Mouse (Mus musculus) E14TG2a.4 (cell line): ENCODE measurements around the gene Supt6.
A peak's percentile ranks its signal among the peaks of the same experiment; 100 is the strongest.

Source experiments
- H3K27me3 ChIP-seq: 2 replicates; pipeline ENCODE4 v1.6.1; 2014; ENCODE audit warnings: low read length, control low read depth; ENCODE audit not compliant: insufficient read depth
- H3K36me3 ChIP-seq: 2 replicates; pipeline ENCODE4 v1.6.1; 2014; ENCODE audit warnings: low read length, control low read depth; ENCODE audit not compliant: insufficient read depth
- H3K4me1 ChIP-seq: replicated peaks from 2 replicates; pipeline ENCODE4 v1.6.1; 2014; ENCODE audit warnings: low read depth, low read length, control low read depth
- H3K4me3 ChIP-seq: replicated peaks from 2 replicates; pipeline ENCODE4 v1.5.1; 2014; ENCODE audit warnings: mild to moderate bottlenecking, low read length
- H3K9me3 ChIP-seq: 2 replicates; pipeline ENCODE4 v1.6.1; 2014; ENCODE audit warnings: low read length, control low read depth
- CTCF ChIP-seq: conservative IDR thresholded peaks from 2 replicates; pipeline ENCODE4 v1.5.1; 2014; ENCODE audit warnings: low read length
- NANOG ChIP-seq: IDR thresholded peaks from 2 replicates; pipeline ENCODE4 v1.6.1; 2014; ENCODE audit warnings: borderline replicate concordance, low read length, mixed read lengths
- POU5F1 ChIP-seq: IDR thresholded peaks from 2 replicates; pipeline ENCODE4 v1.6.1; 2014; ENCODE audit warnings: low read length, borderline replicate concordance

Supt6 gene

DNA sequence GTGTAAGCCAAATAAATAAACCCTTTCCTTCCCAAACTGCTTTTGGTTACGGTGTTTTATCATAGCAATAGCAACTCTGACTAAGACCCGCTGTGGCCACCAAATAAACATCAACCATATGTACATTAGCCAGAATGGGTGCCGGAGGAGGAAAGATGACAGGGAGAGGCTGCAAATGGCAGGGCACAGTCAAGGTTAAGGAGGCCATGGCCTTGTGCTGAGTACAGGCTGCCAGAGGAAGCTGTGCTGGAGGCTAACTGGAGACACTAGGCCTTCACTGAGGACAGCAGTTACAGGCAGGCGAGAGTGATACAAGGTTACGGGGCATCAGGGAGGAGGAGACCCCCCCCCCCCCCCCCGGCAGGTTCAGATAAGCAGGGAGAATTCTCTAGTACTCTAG is 35.9 kb downstream of the Supt6 start:
- TF ChIP-seq CTCF (no peak), NANOG (no peak), POU5F1 (no peak)
- H3K4me1 ChIP-seq = peaks cover 14% of the 10 kb centered on the region
- H3K4me3 ChIP-seq = no peak overlapping the region
- no peaks in the 10 kb centered on the region for H3K27me3 ChIP-seq
- no peaks in the 10 kb centered on the region for H3K9me3 ChIP-seq
- peaks cover 100% of the 10 kb centered on the region for H3K36me3 ChIP-seq

DNA sequence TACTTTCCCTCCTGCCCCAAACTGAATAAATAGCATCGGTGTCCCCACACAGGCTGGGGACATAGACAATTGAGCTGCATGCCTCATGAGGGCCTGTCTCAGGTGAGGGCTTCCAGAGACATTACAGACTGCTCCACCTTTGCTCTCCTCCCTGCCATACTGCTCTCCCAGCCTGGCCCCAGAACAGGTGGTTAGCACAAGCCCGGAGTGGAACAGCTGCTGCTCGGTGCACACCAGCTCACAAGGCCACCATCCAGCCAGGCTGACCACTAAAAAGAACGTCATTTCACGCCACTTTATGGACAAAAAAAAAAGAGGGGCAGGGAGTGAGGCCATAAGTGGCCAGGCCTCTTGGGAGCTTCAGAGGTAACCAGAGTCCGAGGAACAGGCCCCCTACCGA is 38.6 kb downstream of the Supt6 start:
- peaks cover 18% of the 10 kb centered on the region for H3K4me1 ChIP-seq
- no peaks in the 10 kb centered on the region for H3K27me3 ChIP-seq
- no peaks in the 10 kb centered on the region for H3K9me3 ChIP-seq
- no peak overlapping the region for H3K4me3 ChIP-seq
- H3K36me3 ChIP-seq = peaks cover 98% of the 10 kb centered on the region
- TF ChIP-seq CTCF (no peak), NANOG (no peak), POU5F1 (no peak)

DNA sequence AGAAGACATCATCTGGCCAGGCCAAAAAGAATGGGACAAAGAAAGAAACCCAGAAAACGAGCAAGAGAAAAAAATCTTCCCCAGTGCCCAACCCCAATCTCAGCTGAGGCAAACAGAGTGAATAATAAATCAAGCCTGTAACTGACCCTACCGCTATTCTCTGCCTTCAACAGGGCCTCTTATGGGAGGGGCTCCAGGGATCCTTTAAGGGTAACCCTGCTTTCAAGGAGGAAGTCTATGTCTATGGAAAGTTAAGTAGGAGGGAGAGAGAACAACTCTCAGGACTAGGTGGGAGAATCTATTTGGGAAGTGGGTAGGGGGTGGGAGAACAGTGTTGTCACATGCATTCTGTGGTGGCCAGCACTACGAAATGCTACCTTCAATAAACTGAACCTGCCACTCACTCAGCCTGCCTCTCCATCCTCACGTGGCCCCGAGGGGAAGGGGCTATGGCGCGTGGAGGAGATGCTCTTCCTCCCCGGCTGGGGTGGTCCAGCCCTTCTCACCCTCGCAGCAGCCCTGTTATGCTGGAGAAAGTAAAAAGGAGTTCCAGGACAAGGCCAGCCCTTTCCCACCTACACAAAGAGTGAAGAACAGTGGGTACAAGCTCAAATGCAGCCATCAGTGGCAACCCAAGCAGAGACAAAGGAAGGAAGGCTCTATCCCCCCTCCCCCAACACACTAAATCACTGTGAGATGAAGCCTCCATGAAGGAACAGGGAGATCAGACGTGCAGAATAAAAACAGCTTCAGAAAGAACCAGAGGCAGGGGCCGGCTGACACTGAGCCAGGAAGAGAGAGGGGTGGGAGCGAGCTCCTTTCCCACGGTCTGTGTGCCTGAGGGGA is 40.2 kb downstream of the Supt6 start:
- TF ChIP-seq POU5F1 = no peak
- no peak for TF ChIP-seq NANOG
- TF ChIP-seq CTCF = no peak
- Histone ChIP-seq H3K4me1 (peaks cover 18% of the 10 kb centered on the region), H3K9me3 (no peaks in the 10 kb centered on the region), H3K36me3 (peaks cover 87% of the 10 kb centered on the region), H3K4me3 (no peak overlapping the region), H3K27me3 (no peaks in the 10 kb centered on the region)

DNA sequence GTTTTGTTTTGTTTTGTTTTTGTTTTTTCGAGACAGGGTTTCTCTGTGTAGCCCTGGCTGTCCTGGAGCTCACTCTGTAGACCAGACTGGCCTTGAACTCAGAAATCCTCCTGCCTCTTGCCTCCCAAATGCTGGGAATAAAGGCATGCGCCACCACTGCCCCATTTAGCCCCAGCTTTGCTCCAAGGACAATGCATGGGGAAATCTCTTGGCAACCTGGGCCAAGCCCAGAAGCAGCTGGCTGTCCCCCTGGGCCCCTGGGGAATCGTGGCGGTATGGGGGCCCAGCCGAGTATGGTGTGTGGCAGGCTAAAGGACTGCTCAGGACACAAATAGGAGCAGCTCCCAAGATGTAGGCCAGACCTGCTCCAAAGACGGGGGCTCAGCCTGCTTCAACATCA is 41.5 kb downstream of the Supt6 start:
- Histone ChIP-seq H3K4me3 (no peak overlapping the region), H3K27me3 (no peaks in the 10 kb centered on the region), H3K36me3 (peaks cover 74% of the 10 kb centered on the region), H3K4me1 (peaks cover 18% of the 10 kb centered on the region), H3K9me3 (no peaks in the 10 kb centered on the region)
- no peak for TF ChIP-seq CTCF
- TF ChIP-seq POU5F1 = no peak
- TF ChIP-seq NANOG = no peak

DNA sequence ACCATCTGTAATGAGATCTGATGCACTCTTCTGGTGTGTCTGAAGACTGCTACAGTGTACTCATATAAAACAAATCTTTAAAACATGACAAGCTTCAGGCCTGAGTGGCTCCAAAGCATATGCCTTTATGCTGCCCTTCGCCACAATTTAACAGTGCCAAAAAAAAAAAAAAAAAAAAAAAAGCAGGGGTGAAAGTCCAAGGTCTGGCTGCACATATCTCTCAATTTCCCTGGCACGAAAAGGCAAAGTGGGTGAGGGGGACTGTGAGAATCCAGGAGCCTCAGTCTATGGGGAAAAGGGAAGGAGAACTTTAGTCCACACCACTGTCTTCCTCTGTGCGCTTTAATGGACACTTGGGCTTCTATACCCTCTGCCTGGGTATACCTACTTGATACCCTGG is 43.4 kb downstream of the Supt6 start:
- Histone ChIP-seq H3K9me3 (no peaks in the 10 kb centered on the region), H3K4me3 (no peak overlapping the region)

DNA sequence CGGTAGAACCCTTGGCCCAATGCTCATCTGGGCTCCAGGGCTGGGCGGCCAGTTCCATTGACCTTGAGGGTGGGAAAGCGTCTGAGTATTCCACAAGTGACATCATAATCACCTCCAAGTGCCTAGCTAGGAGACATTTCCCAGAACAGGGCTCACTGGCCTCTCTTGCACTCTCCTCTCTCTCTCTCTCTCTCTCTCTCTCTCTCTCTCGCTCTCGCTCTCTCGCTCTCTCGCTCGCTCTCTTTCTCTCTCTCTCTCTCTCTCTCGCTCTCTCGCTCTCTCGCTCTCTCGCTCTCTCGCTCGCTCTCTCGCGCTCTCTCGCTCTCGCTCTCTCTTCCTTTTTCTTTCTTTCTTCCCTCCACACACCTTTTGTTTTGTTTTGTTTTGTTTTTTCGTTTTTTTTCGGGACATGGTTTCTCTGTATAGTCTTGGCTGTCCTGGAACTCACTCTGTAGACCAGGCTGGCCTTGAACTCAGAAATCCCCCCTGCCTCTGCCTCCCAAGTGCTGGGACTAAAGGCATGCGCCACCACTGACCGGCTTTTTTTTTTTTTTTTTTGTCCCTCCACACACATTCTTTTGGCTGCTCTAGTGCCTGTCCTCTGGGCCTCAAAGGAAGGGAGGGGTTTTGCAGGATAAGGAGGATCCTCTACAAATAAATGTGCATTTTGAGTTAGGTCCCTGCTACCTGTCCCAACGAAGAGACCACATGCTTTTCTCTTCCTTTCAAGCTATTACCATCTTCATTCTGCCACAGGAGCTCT is 50.5 kb downstream of the Supt6 start:
- H3K4me1 ChIP-seq = peaks cover 37% of the 10 kb centered on the region
- peaks cover 28% of the 10 kb centered on the region for H3K36me3 ChIP-seq
- TF ChIP-seq CTCF = no peak
- TF ChIP-seq POU5F1 = no peak
- no peak for TF ChIP-seq NANOG

More for the DNA sequence above, 43.4 kb downstream of the Supt6 start:
- TF ChIP-seq NANOG (no peak), CTCF (no peak), POU5F1 (no peak)
- Histone ChIP-seq H3K27me3 (no peaks in the 10 kb centered on the region), H3K36me3 (peaks cover 55% of the 10 kb centered on the region), H3K4me1 (peaks cover 18% of the 10 kb centered on the region)

DNA sequence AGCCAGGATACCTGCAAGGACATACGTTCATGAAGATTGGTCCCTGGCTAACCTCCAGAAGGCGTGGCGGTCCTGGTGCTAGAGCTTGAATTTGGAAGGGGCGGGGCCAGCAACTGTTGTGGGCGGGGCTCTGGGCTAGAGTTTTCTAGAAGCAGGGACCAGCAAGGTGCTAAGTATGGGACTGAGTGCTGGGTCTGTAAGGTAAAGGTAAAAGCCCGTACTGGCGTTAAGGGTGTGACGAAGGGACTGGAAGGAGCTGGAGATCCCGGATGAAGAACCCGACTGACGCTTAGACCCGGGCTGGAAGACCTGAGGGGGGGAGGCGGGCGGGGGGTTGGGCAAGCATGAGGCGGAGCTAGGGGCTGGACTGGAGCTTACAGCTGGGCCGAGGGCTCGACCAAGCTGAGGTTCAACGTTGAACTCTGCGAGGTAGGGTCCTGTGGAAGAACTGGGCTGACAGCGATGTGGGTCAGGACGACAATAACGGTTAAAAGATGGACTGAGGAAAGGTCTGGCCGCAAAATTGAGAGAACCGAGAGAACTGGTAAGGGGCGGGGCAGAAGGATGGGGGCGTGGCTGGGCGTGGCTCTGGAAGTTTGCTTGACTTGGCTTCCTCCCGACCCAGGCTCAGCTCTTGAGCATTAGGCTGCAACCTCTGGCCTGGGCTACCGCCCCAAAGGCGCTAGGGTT is 51.2 kb downstream of the Supt6 start:
- Histone ChIP-seq H3K9me3 (no peaks in the 10 kb centered on the region), H3K36me3 (peaks cover 29% of the 10 kb centered on the region), H3K4me1 (peaks cover 45% of the 10 kb centered on the region), H3K27me3 (no peaks in the 10 kb centered on the region), H3K4me3 (peak overlapping the region; percentile 83)
- TF ChIP-seq POU5F1 = no peak
- TF ChIP-seq CTCF = no peak
- TF ChIP-seq NANOG = no peak

More for the DNA sequence above, 50.5 kb downstream of the Supt6 start:
- peak overlapping the region; percentile 83 for H3K4me3 ChIP-seq
- no peaks in the 10 kb centered on the region for H3K27me3 ChIP-seq
- H3K9me3 ChIP-seq = no peaks in the 10 kb centered on the region

DNA sequence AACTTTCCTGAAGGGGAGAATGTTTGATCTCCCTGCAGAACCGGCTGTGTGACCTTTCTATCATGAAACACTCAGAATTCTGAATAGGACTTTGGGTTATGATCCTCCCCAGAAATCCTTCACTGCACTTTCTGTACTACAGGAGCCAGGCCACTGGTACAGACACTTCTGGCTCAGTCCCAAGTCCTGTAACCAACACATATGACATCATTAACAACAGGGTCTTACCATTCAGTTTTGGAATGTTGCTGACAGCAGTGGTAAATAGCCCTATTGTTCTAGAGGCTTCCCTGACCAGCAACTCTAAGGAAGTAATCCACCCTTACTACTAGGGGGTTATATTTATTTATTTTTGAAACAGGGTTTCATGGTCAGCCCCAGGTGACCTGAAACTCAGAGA is 52.7 kb downstream of the Supt6 start, which contains the start of gene Proca1:
TSS of gene Proca1 (plus strand) at position 280 of the 400 bp plus-strand sequence.
- TF ChIP-seq CTCF = no peak
- TF ChIP-seq NANOG = no peak
- no peak for TF ChIP-seq POU5F1
- no peaks in the 10 kb centered on the region for H3K9me3 ChIP-seq

More for the DNA sequence above, 52.7 kb downstream of the Supt6 start, which contains the start of gene Proca1:
- Histone ChIP-seq H3K4me1 (peaks cover 47% of the 10 kb centered on the region), H3K36me3 (peaks cover 29% of the 10 kb centered on the region), H3K27me3 (no peaks in the 10 kb centered on the region), H3K4me3 (peak within 1 kb of the TSS; percentile 83)
